Mouse (Mus musculus) forebrain, embryonic 14.5 days (tissue): ENCODE measurements around the gene Ccdc51. TPM values are rescaled to one million over a fixed set of nuclear protein-coding genes. Genes with fewer than 3 reads are reported as not detected.
"Not testable (repeated sequence)": the region's sequence is repeated elsewhere in the genome, so short reads cannot be mapped to it uniquely, and the experiment has no call there.

Experiments used
- ATAC-seq: fragments of 200-750 bp; cut with Nextera tagmentation; 2 replicates; pipeline ENCODE4 v1.8.0; 2017; ENCODE audit warnings: mild to moderate bottlenecking, moderate library complexity
- DNase-seq: peaks from one replicate; pipeline ENCODE4 v3.0.0-alpha.2; 2015; ENCODE audit warnings: low spot score
- H3K27ac ChIP-seq: fragments of 300-500 bp; sonication (generic); 2 replicates; pipeline ENCODE4 v1.5.1; 2014; ENCODE audit warnings: low read depth, mild to moderate bottlenecking, control low read depth, low read length, moderate library complexity
- H3K27me3 ChIP-seq: fragments of 300-500 bp; sonication (generic); replicated peaks from 2 replicates; pipeline ENCODE4 v1.6.1; 2014; ENCODE audit warnings: low read length, control low read depth, mixed read lengths; ENCODE audit not compliant: control insufficient read depth, insufficient read depth
- H3K36me3 ChIP-seq: fragments of 300-500 bp; sonication (generic); 2 replicates; pipeline ENCODE4 v1.6.1; 2014; ENCODE audit warnings: low read length, control low read depth; ENCODE audit not compliant: control insufficient read depth, insufficient read depth
- H3K4me1 ChIP-seq: fragments of 300-500 bp; sonication (generic); 2 replicates; pipeline ENCODE4 v1.6.1; 2014; ENCODE audit warnings: antibody characterized with exemption, low read length, control low read depth; ENCODE audit not compliant: control insufficient read depth, insufficient read depth
- H3K4me2 ChIP-seq: fragments of 300-500 bp; sonication (generic); 2 replicates; pipeline ENCODE4 v1.6.1; 2014; ENCODE audit warnings: mild to moderate bottlenecking, control low read depth, low read length
- H3K4me3 ChIP-seq: fragments of 300-500 bp; sonication (generic); 2 replicates; pipeline ENCODE4 v1.5.1; 2014; ENCODE audit warnings: low read depth, low read length, control low read depth
- H3K9ac ChIP-seq: fragments of 300-500 bp; sonication (generic); 2 replicates; pipeline ENCODE4 v1.6.1; 2014; ENCODE audit warnings: mild to moderate bottlenecking, low read length, control low read depth, moderate library complexity
- H3K9me3 ChIP-seq: fragments of 300-500 bp; sonication (generic); replicated peaks from 2 replicates; pipeline ENCODE4 v1.6.1; 2016; ENCODE audit warnings: low read length, control low read depth, mixed read lengths; ENCODE audit not compliant: control insufficient read depth
- WGBS: fragments of 180-500 bp; shearing (Covaris S2); extraction: QIAGEN DNeasy Blood & Tissue Kit; methylation state at CpG from one replicate; pipeline ENCODE4 v1.1.7; 2014; 5-methylcytosine and 5-hydroxymethylcytosine counted together
- polyA plus RNA-seq: library from polyadenylated mRNA; unstranded; fragments of >200 nt; fragmentation: Nextera tagmentation; extraction: Ambion mirVana; gene quantifications from 2 replicates; pipeline ENCODE4 v1.2.1, GENCODE M21; 2014

Gene Ccdc51
- polyA plus RNA-seq, 1 experiment from 2014 or later, result 21.2 TPM

DNA sequence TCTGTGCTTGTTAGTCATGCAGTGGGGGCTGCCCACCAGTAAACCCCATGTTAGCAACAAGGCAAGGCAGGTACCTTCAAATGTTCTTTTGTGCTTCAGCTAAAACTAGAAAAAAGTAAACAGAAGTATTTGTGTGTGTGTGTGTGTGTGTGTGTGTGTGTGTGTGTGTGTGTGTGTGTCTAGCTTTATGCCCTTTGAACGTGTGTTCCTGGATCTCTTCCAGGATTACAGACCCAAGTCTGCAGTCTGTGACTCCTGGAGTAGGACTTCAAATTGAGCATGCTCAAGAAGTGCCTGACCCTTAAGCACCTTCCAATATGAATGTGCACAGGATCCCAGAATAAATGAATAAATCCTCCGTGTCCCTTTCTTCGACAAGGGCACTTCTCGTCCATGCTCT is 44.8 kb downstream of the Ccdc51 start:
- Histone ChIP-seq H3K9ac (no peak overlapping the region), H3K4me1 (no peaks in the 10 kb centered on the region), H3K4me3 (no peak overlapping the region), H3K9me3 (no peaks in the 10 kb centered on the region), H3K27ac (no peak overlapping the region), H3K4me2 (no peak overlapping the region), H3K27me3 (no peaks in the 10 kb centered on the region), H3K36me3 (no peaks in the 10 kb centered on the region)
- 76% methylated on average over 4 of the region's 4 CpGs for WGBS
- DNase-seq (no peak), ATAC-seq (no peak)

DNA sequence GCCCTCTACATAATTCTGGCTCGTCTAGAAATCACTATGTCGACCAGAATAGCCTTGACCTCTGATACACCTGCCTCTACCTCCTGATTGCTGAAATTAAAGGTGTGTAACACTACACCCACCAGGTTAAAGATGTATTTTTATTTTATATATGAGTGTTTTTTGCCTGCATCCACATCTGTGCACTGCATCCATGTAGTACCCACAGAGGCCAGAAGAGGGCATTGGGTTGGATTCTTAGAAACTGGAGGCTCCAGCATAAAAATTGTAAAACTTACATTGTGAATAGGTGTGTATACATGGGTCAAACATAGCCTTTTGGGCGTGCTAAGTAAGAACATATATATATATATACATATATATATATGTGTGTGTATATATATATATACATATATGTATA is 45.9 kb downstream of the Ccdc51 start:
- Histone ChIP-seq H3K4me3 (no peak overlapping the region), H3K4me1 (no peaks in the 10 kb centered on the region), H3K9me3 (no peaks in the 10 kb centered on the region), H3K36me3 (no peaks in the 10 kb centered on the region), H3K27me3 (no peaks in the 10 kb centered on the region), H3K4me2 (no peak overlapping the region), H3K27ac (no peak overlapping the region), H3K9ac (no peak overlapping the region)
- WGBS, result 53% methylated on average over 3 of the region's 3 CpGs
- DNase-seq (peak; percentile 38), ATAC-seq (no peak)

GRCm38 (mm10) chr9:109130076-109130475 is 47.8 kb downstream of the Ccdc51 start:
- no peaks in the 10 kb centered on the region for H3K4me1 ChIP-seq
- WGBS, result 91% methylated on average over 5 of the region's 5 CpGs
- ATAC-seq (no peak), DNase-seq (no peak)
- H3K4me3 ChIP-seq, result no peak overlapping the region
- H3K27me3 ChIP-seq, result no peaks in the 10 kb centered on the region
- H3K9ac ChIP-seq, result no peak overlapping the region
- H3K27ac ChIP-seq, result no peak overlapping the region
- no peak overlapping the region for H3K4me2 ChIP-seq
- H3K36me3 ChIP-seq, result no peaks in the 10 kb centered on the region
- H3K9me3 ChIP-seq, result no peaks in the 10 kb centered on the region

- H3K4me3 ChIP-seq, ATAC-seq, H3K36me3 ChIP-seq, H3K27ac ChIP-seq, DNase-seq, H3K9ac ChIP-seq, H3K9me3 ChIP-seq, H3K4me1 ChIP-seq, H3K27me3 ChIP-seq, H3K4me2 ChIP-seq: not testable (repeated sequence)
- WGBS, result 72% methylated on average over 4 of the region's 4 CpGs
These were observed 58.1 kb downstream of the Ccdc51 start for GRCm38 (mm10) chr9:109140414-109140813.

Other genes starting within 250 kb of the Ccdc51 start
- gene Slc26a6, start 229.2 kb upstream of the Ccdc51 start, polyA plus RNA-seq, result 10.6 and 14.7 TPM in 2 replicates
- not detected in 2 replicates for gene Tmem89, start 167.9 kb upstream of the Ccdc51 start, polyA plus RNA-seq
- 453 TPM in 2 replicates for gene Uqcrc1, start 145.9 kb upstream of the Ccdc51 start, polyA plus RNA-seq
- 1.1 and 1.2 TPM in 2 replicates for gene Col7a1, start 128.9 kb upstream of the Ccdc51 start, polyA plus RNA-seq
- gene Ucn2, start 96.5 kb upstream of the Ccdc51 start, polyA plus RNA-seq, result 0.15 and 0.25 TPM in 2 replicates
- 16.0 and 20.8 TPM in 2 replicates for gene Pfkfb4, start 90.7 kb upstream of the Ccdc51 start, polyA plus RNA-seq
- 40.8 and 48.9 TPM in 2 replicates for gene Shisa5, start 43.9 kb upstream of the Ccdc51 start, polyA plus RNA-seq
- 11.1 and 11.9 TPM in 2 replicates for gene Trex1, start 22.8 kb upstream of the Ccdc51 start, polyA plus RNA-seq
- 27.3 and 29.6 TPM in 2 replicates for gene Atrip, start 8.4 kb upstream of the Ccdc51 start, polyA plus RNA-seq
- gene Tma7, start 94 bp downstream of the Ccdc51 start, polyA plus RNA-seq, result 652 and 758 TPM in 2 replicates
- 13.9 and 15.7 TPM in 2 replicates for gene Plxnb1, start 12.9 kb downstream of the Ccdc51 start, polyA plus RNA-seq
- gene Fbxw21, start 79.5 kb downstream of the Ccdc51 start, polyA plus RNA-seq, result not detected in 2 replicates
- not detected in 2 replicates for gene Fbxw13, start 113.5 kb downstream of the Ccdc51 start, polyA plus RNA-seq
- not detected in 2 replicates for gene Fbxw20, start 152.3 kb downstream of the Ccdc51 start, polyA plus RNA-seq
- not detected in 2 replicates for gene Fbxw14, start 205.2 kb downstream of the Ccdc51 start, polyA plus RNA-seq